Mouse (Mus musculus): Measurements from ENCODE around the gene Rnf167. TPM values are rescaled to one million over a fixed set of nuclear protein-coding genes. Genes with fewer than 3 reads are reported as not detected.
A peak's percentile ranks its signal among the peaks of the same experiment; 100 is the strongest.

Rnf167 gene
- polyA plus RNA-seq, 1 experiment from 2014 or later, result 129 TPM

GRCm38 (mm10) chr11:70656964-70657363 is 9.9 kb downstream of the Rnf167 start, which contains the start of gene Eno3:
TSS of gene Eno3 (plus strand) at chr11:70657202.
- WGBS, result 11% methylated on average over 3 of the region's 3 CpGs
- H3K9ac ChIP-seq (ENCODE audit: low read length), result peak within 1 kb of the TSS; percentile 100
- H3K27ac ChIP-seq (ENCODE audit: low read length), result peak within 1 kb of the TSS; percentile 99
- no peak for ATAC-seq (ENCODE audit: low read depth)
- peak within 1 kb of the TSS; percentile 96 for H3K4me2 ChIP-seq (ENCODE audit: low read depth, low read length)
- no peaks in the 10 kb centered on the region for H3K9me3 ChIP-seq (ENCODE audit: control insufficient read depth, low read length)
- peaks cover 9% of the 10 kb centered on the region; the same call in 1 of the 2 replicates for H3K36me3 ChIP-seq (ENCODE audit: control insufficient read depth, insufficient read depth, low read length)
- peaks cover 34% of the 10 kb centered on the region for H3K4me1 ChIP-seq (replicated peaks; ENCODE audit: control insufficient read depth, insufficient read depth, low read length)
- peak within 1 kb of the TSS; percentile 100 for H3K4me3 ChIP-seq (ENCODE audit: low read length)
- no peaks in the 10 kb centered on the region for H3K27me3 ChIP-seq (ENCODE audit: control insufficient read depth, insufficient read depth, low read depth, low read length)

- H3K4me1 ChIP-seq (replicated peaks; ENCODE audit: control insufficient read depth, insufficient read depth, low read length), result peaks cover 28% of the 10 kb centered on the region
- no peak overlapping the region for H3K4me3 ChIP-seq (ENCODE audit: low read length)
- 43% methylated on average over 6 of the region's 6 CpGs for WGBS
- no peak overlapping the region; the same call in 1 of the 2 replicates for H3K9ac ChIP-seq (ENCODE audit: low read length)
- peaks cover 7% of the 10 kb centered on the region for H3K36me3 ChIP-seq (ENCODE audit: control insufficient read depth, insufficient read depth, low read length)
- H3K4me2 ChIP-seq (ENCODE audit: low read depth, low read length), result peak overlapping the region; percentile 24; the same call in 1 of the 2 replicates
- H3K9me3 ChIP-seq (ENCODE audit: control insufficient read depth, low read length), result no peaks in the 10 kb centered on the region
- no peaks in the 10 kb centered on the region for H3K27me3 ChIP-seq (ENCODE audit: control insufficient read depth, insufficient read depth, low read depth, low read length)
- H3K27ac ChIP-seq (ENCODE audit: low read length), result no peak overlapping the region
- ATAC-seq (ENCODE audit: low read depth), result no peak
Observed at GRCm38 (mm10) chr11:70657573-70657972, 10.5 kb downstream of the Rnf167 start.

- Histone ChIP-seq H3K27ac (ENCODE audit: low read length) (no peak overlapping the region), H3K9ac (ENCODE audit: low read length) (no peak overlapping the region)
- WGBS, result 45% methylated on average over 9 of the region's 9 CpGs
Observed at GRCm38 (mm10) chr11:70657991-70658390, 11.0 kb downstream of the Rnf167 start.

GRCm38 (mm10) chr11:70658521-70658920 is 11.5 kb downstream of the Rnf167 start:
- H3K4me2 ChIP-seq (ENCODE audit: low read depth, low read length), result no peak overlapping the region
- H3K4me3 ChIP-seq (ENCODE audit: low read length), result no peak overlapping the region
- H3K9me3 ChIP-seq (ENCODE audit: control insufficient read depth, low read length), result no peaks in the 10 kb centered on the region
- H3K27me3 ChIP-seq (ENCODE audit: control insufficient read depth, insufficient read depth, low read depth, low read length), result no peaks in the 10 kb centered on the region
- peaks cover 25% of the 10 kb centered on the region for H3K4me1 ChIP-seq (replicated peaks; ENCODE audit: control insufficient read depth, insufficient read depth, low read length)
- 69% methylated on average over 5 of the region's 5 CpGs for WGBS
- no peak for ATAC-seq (ENCODE audit: low read depth)
- H3K36me3 ChIP-seq (ENCODE audit: control insufficient read depth, insufficient read depth, low read length), result peaks cover 11% of the 10 kb centered on the region
- no peak overlapping the region for H3K9ac ChIP-seq (ENCODE audit: low read length)
- no peak overlapping the region for H3K27ac ChIP-seq (ENCODE audit: low read length)

More at GRCm38 (mm10) chr11:70657991-70658390, 11.0 kb downstream of the Rnf167 start:
- no peak overlapping the region for H3K4me3 ChIP-seq (ENCODE audit: low read length)
- peaks cover 8% of the 10 kb centered on the region for H3K36me3 ChIP-seq (ENCODE audit: control insufficient read depth, insufficient read depth, low read length)
- no peak for ATAC-seq (ENCODE audit: low read depth)
- H3K4me1 ChIP-seq (replicated peaks; ENCODE audit: control insufficient read depth, insufficient read depth, low read length), result peaks cover 25% of the 10 kb centered on the region
- no peaks in the 10 kb centered on the region for H3K9me3 ChIP-seq (ENCODE audit: control insufficient read depth, low read length)
- H3K27me3 ChIP-seq (ENCODE audit: control insufficient read depth, insufficient read depth, low read depth, low read length), result no peaks in the 10 kb centered on the region
- H3K4me2 ChIP-seq (ENCODE audit: low read depth, low read length), result no peak overlapping the region

- no peaks in the 10 kb centered on the region for H3K9me3 ChIP-seq (ENCODE audit: control insufficient read depth, low read length)
- H3K4me2 ChIP-seq (ENCODE audit: low read depth, low read length), result no peak overlapping the region
- H3K4me1 ChIP-seq (replicated peaks; ENCODE audit: control insufficient read depth, insufficient read depth, low read length), result peaks cover 25% of the 10 kb centered on the region
- H3K9ac ChIP-seq (ENCODE audit: low read length), result no peak overlapping the region; the same call in 1 of the 2 replicates
- H3K27ac ChIP-seq (ENCODE audit: low read length), result no peak overlapping the region
- no peak for ATAC-seq (ENCODE audit: low read depth)
- no peak overlapping the region for H3K4me3 ChIP-seq (ENCODE audit: low read length)
- peaks cover 15% of the 10 kb centered on the region for H3K36me3 ChIP-seq (ENCODE audit: control insufficient read depth, insufficient read depth, low read length)
- 49% methylated on average over 8 of the region's 8 CpGs for WGBS
- H3K27me3 ChIP-seq (ENCODE audit: control insufficient read depth, insufficient read depth, low read depth, low read length), result no peaks in the 10 kb centered on the region
Observed at GRCm38 (mm10) chr11:70658942-70659341, 11.9 kb downstream of the Rnf167 start.

- WGBS, result 82% methylated on average over 8 of the region's 8 CpGs
- no peaks in the 10 kb centered on the region for H3K9me3 ChIP-seq (ENCODE audit: control insufficient read depth, low read length)
- no peak overlapping the region for H3K27ac ChIP-seq (ENCODE audit: low read length)
- H3K36me3 ChIP-seq (ENCODE audit: control insufficient read depth, insufficient read depth, low read length), result peaks cover 27% of the 10 kb centered on the region
- H3K27me3 ChIP-seq (ENCODE audit: control insufficient read depth, insufficient read depth, low read depth, low read length), result no peaks in the 10 kb centered on the region
- no peak overlapping the region for H3K9ac ChIP-seq (ENCODE audit: low read length)
- H3K4me3 ChIP-seq (ENCODE audit: low read length), result no peak overlapping the region
- peaks cover 23% of the 10 kb centered on the region for H3K4me1 ChIP-seq (replicated peaks; ENCODE audit: control insufficient read depth, insufficient read depth, low read length)
- no peak overlapping the region for H3K4me2 ChIP-seq (ENCODE audit: low read depth, low read length)
- no peak for ATAC-seq (ENCODE audit: low read depth)
Observed at GRCm38 (mm10) chr11:70660571-70660970, 13.5 kb downstream of the Rnf167 start.

- 89% methylated on average over 8 of the region's 8 CpGs for WGBS
- Histone ChIP-seq H3K9me3 (ENCODE audit: control insufficient read depth, low read length) (no peaks in the 10 kb centered on the region), H3K4me3 (ENCODE audit: low read length) (no peak overlapping the region), H3K27ac (ENCODE audit: low read length) (no peak overlapping the region), H3K36me3 (ENCODE audit: control insufficient read depth, insufficient read depth, low read length) (peaks cover 29% of the 10 kb centered on the region), H3K4me2 (ENCODE audit: low read depth, low read length) (no peak overlapping the region), H3K4me1 (replicated peaks; ENCODE audit: control insufficient read depth, insufficient read depth, low read length) (peaks cover 10% of the 10 kb centered on the region), H3K9ac (ENCODE audit: low read length) (no peak overlapping the region), H3K27me3 (ENCODE audit: control insufficient read depth, insufficient read depth, low read depth, low read length) (no peaks in the 10 kb centered on the region)
- ATAC-seq (ENCODE audit: low read depth), result no peak
Observed at GRCm38 (mm10) chr11:70663101-70663500, 16.1 kb downstream of the Rnf167 start.

GRCm38 (mm10) chr11:70663957-70664356 is 16.9 kb downstream of the Rnf167 start:
- no peak overlapping the region for H3K27ac ChIP-seq (ENCODE audit: low read length)
- 90% methylated on average over 6 of the region's 6 CpGs for WGBS
- ATAC-seq (ENCODE audit: low read depth), result no peak
- no peak overlapping the region for H3K9ac ChIP-seq (ENCODE audit: low read length)
- H3K4me1 ChIP-seq (replicated peaks; ENCODE audit: control insufficient read depth, insufficient read depth, low read length), result peaks cover 10% of the 10 kb centered on the region
- H3K4me3 ChIP-seq (ENCODE audit: low read length), result no peak overlapping the region
- no peak overlapping the region for H3K4me2 ChIP-seq (ENCODE audit: low read depth, low read length)
- H3K36me3 ChIP-seq (ENCODE audit: control insufficient read depth, insufficient read depth, low read length), result peaks cover 29% of the 10 kb centered on the region
- H3K9me3 ChIP-seq (ENCODE audit: control insufficient read depth, low read length), result no peaks in the 10 kb centered on the region
- no peaks in the 10 kb centered on the region for H3K27me3 ChIP-seq (ENCODE audit: control insufficient read depth, insufficient read depth, low read depth, low read length)

- no peak for ATAC-seq (ENCODE audit: low read depth)
- Histone ChIP-seq H3K4me1 (replicated peaks; ENCODE audit: control insufficient read depth, insufficient read depth, low read length) (peaks cover 10% of the 10 kb centered on the region), H3K4me2 (ENCODE audit: low read depth, low read length) (no peak overlapping the region), H3K9me3 (ENCODE audit: control insufficient read depth, low read length) (no peaks in the 10 kb centered on the region), H3K4me3 (ENCODE audit: low read length) (no peak overlapping the region), H3K27ac (ENCODE audit: low read length) (no peak overlapping the region), H3K27me3 (ENCODE audit: control insufficient read depth, insufficient read depth, low read depth, low read length) (no peaks in the 10 kb centered on the region), H3K36me3 (ENCODE audit: control insufficient read depth, insufficient read depth, low read length) (peaks cover 27% of the 10 kb centered on the region), H3K9ac (ENCODE audit: low read length) (no peak overlapping the region)
- 89% methylated on average over 9 of the region's 9 CpGs for WGBS
Observed at GRCm38 (mm10) chr11:70664741-70665140, 17.7 kb downstream of the Rnf167 start.

GRCm38 (mm10) chr11:70666687-70667086 is 19.7 kb downstream of the Rnf167 start:
- no peak for ATAC-seq (ENCODE audit: low read depth)
- peaks cover 27% of the 10 kb centered on the region for H3K36me3 ChIP-seq (ENCODE audit: control insufficient read depth, insufficient read depth, low read length)
- WGBS, result 87% methylated on average over 8 of the region's 8 CpGs
- no peaks in the 10 kb centered on the region for H3K9me3 ChIP-seq (ENCODE audit: control insufficient read depth, low read length)
- H3K9ac ChIP-seq (ENCODE audit: low read length), result no peak overlapping the region
- no peaks in the 10 kb centered on the region for H3K27me3 ChIP-seq (ENCODE audit: control insufficient read depth, insufficient read depth, low read depth, low read length)
- H3K4me3 ChIP-seq (ENCODE audit: low read length), result no peak overlapping the region
- peaks cover 16% of the 10 kb centered on the region for H3K4me1 ChIP-seq (replicated peaks; ENCODE audit: control insufficient read depth, insufficient read depth, low read length)
- no peak overlapping the region for H3K27ac ChIP-seq (ENCODE audit: low read length)
- H3K4me2 ChIP-seq (ENCODE audit: low read depth, low read length), result no peak overlapping the region

Data from lung, embryonic 16.5 days (tissue).